Mouse (Mus musculus) gastrocnemius, adult 2 months (tissue): ENCODE measurements at regions not wholly inside any gene's neighbourhood (a gene's known extent, or its start where the extent isn't known, plus 50 kb on each side); places are given as distances from the start of the nearest gene placed in this dataset.

ENCODE experiments used
- DNase-seq: peaks from one replicate; pipeline ENCODE4 v3.0.0; 2022
- H3K27ac ChIP-seq: fragments of 200-600 bp; 2 replicates; pipeline ENCODE4 v1.8.1; 2022; ENCODE audit warnings: mild to moderate bottlenecking
- H3K4me3 ChIP-seq: fragments of 200-600 bp; 2 replicates; pipeline ENCODE4 v1.8.1; 2022; ENCODE audit warnings: mild to moderate bottlenecking, moderate library complexity
- CTCF ChIP-seq: fragments of 200-600 bp; IDR thresholded peaks from 2 replicates; pipeline ENCODE4 v1.8.1; 2022; ENCODE audit warnings: antibody characterized with exemption, mild to moderate bottlenecking, moderate library complexity
- intact Hi-C: fragments of 180-260 bp; cut with DNase I; formaldehyde crosslinking; loops from one replicate; pipeline ENCODE4 v1.15.1; 2025

- DNase-seq, result no peak
- no peak for TF ChIP-seq CTCF
- H3K4me3 ChIP-seq, result peak overlapping the region; percentile 38
- intact Hi-C loops, result loop anchor here (1.0 to 10.0 kb wide), 4 partner anchors 84 to 542 kb away; no protein-coding TSS in a partner anchor
- H3K27ac ChIP-seq, result no peak overlapping the region
Observed at GRCm38 (mm10) chr10:21465806-21466377, 88.8 kb downstream of the Aldh8a1 start.

GRCm38 (mm10) chr10:21467425-21468085 lies 90.5 kb downstream of the Aldh8a1 start:
- no peak for TF ChIP-seq CTCF
- no peak overlapping the region for H3K4me3 ChIP-seq
- intact Hi-C loops, result loop anchor here (5.0 to 10.0 kb wide), 3 partner anchors 85 to 277 kb away; no protein-coding TSS in a partner anchor
- H3K27ac ChIP-seq, result no peak overlapping the region
- no peak for DNase-seq

- TF ChIP-seq CTCF, result no peak
- Histone ChIP-seq H3K27ac (no peak overlapping the region), H3K4me3 (no peak overlapping the region)
- intact Hi-C loops, result loop anchor here (5.0 to 10.0 kb wide), 3 partner anchors 86 to 276 kb away; no protein-coding TSS in a partner anchor
- DNase-seq, result no peak
Observed at GRCm38 (mm10) chr10:21468421-21468820, 91.3 kb downstream of the Aldh8a1 start.

GRCm38 (mm10) chr10:21469961-21470360 lies 92.9 kb downstream of the Aldh8a1 start:
- DNase-seq, result no peak
- H3K4me3 ChIP-seq, result peak overlapping the region; percentile 71
- peak overlapping the region; percentile 64; the same call in 1 of the 2 replicates for H3K27ac ChIP-seq
- no peak for TF ChIP-seq CTCF
- intact Hi-C loops, result loop anchor here (5.0 to 10.0 kb wide), 3 partner anchors 88 to 275 kb away; no protein-coding TSS in a partner anchor

- DNase-seq, result no peak
- TF ChIP-seq CTCF, result no peak
- peak overlapping the region; percentile 64 for H3K27ac ChIP-seq
- H3K4me3 ChIP-seq, result peak overlapping the region; percentile 71
- intact Hi-C loops, result no loop called here
Observed at GRCm38 (mm10) chr10:21470589-21470988, 93.5 kb downstream of the Aldh8a1 start.

- Histone ChIP-seq H3K4me3 (no peak overlapping the region), H3K27ac (no peak overlapping the region)
- DNase-seq, result no peak
- no peak for TF ChIP-seq CTCF
- intact Hi-C loops, result no loop called here
Observed at GRCm38 (mm10) chr10:21474242-21474641, 97.2 kb downstream of the Aldh8a1 start.

GRCm38 (mm10) chr10:21478004-21478403 lies 100.9 kb downstream of the Aldh8a1 start:
- no peak for TF ChIP-seq CTCF
- Histone ChIP-seq H3K4me3 (no peak overlapping the region), H3K27ac (no peak overlapping the region)
- DNase-seq, result no peak
- intact Hi-C loops, result no loop called here

GRCm38 (mm10) chr10:21479403-21479802 lies 102.3 kb downstream of the Aldh8a1 start:
- Histone ChIP-seq H3K27ac (no peak overlapping the region), H3K4me3 (no peak overlapping the region)
- DNase-seq, result no peak
- TF ChIP-seq CTCF, result no peak
- intact Hi-C loops, result no loop called here

- intact Hi-C loops, result no loop called here
- TF ChIP-seq CTCF, result no peak
- H3K27ac ChIP-seq, result no peak overlapping the region
- H3K4me3 ChIP-seq, result no peak overlapping the region
- no peak for DNase-seq
Observed at GRCm38 (mm10) chr10:21481255-21481654, 104.2 kb downstream of the Aldh8a1 start.

GRCm38 (mm10) chr10:21482055-21482454 lies 105.0 kb downstream of the Aldh8a1 start:
- intact Hi-C loops, result no loop called here
- H3K4me3 ChIP-seq, result no peak overlapping the region
- H3K27ac ChIP-seq, result no peak overlapping the region
- no peak for DNase-seq
- TF ChIP-seq CTCF, result no peak

GRCm38 (mm10) chr10:21482659-21483058 lies 105.6 kb downstream of the Aldh8a1 start:
- intact Hi-C loops, result no loop called here
- Histone ChIP-seq H3K27ac (no peak overlapping the region), H3K4me3 (no peak overlapping the region)
- TF ChIP-seq CTCF, result no peak
- no peak for DNase-seq

- no peak overlapping the region for H3K4me3 ChIP-seq
- no peak overlapping the region for H3K27ac ChIP-seq
- TF ChIP-seq CTCF, result no peak
- DNase-seq, result no peak
- intact Hi-C loops, result no loop called here
Observed at GRCm38 (mm10) chr10:21483373-21483772, 106.3 kb downstream of the Aldh8a1 start.

GRCm38 (mm10) chr10:21488374-21488930 lies 104.5 kb upstream of the 1700020N01Rik start:
- Histone ChIP-seq H3K27ac (no peak overlapping the region), H3K4me3 (no peak overlapping the region)
- intact Hi-C loops, result no loop called here
- no peak for TF ChIP-seq CTCF
- no peak for DNase-seq
